Mouse (Mus musculus) retina, embryonic 14.5 days (tissue): ENCODE measurements around the gene Lcmt1.

ENCODE experiments used
- DNase-seq: peaks from one replicate; pipeline ENCODE4 v3.0.0-alpha.2; 2015; ENCODE audit warnings: low spot score

The Lcmt1 gene

DNA sequence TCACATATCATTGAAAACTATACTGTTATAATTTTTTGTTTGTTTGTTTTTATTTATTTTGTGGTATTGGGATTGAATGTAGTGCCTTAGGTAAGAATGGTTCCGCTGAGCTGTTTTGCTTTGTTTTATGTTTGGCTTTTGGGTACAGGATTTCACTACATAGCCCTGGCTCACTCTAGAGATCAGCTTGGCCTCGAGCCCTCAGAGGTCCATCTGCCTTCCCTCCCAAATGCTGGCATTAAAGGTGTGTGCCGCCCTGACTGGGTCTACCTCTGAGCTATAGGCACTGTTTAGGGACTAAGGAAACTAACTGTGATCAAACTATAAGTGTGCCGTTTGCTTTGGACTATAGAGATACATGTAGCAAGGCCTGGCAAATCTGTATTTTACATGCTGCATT lies 29.7 kb downstream of the Lcmt1 start:
- DNase-seq = no peak

DNA sequence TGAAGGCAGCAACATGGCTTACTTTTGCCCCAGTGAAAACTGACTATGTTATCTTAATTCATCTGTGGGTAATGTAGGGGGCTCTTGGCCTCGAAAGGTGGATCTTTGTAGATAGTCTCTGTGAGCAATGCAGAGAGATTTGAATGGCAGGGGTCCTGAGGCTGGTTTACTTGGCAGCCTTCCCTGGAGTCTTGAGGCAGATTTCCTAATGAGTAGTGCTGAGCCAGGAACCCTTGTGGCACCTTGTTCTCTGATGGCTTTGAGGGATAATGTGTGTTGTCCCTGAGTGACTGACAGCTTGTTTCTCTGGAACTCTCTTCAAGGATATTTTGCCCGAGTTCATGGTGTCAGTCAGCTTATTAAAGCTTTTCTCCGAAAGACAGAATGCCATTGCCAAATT lies 31.5 kb downstream of the Lcmt1 start:
- no peak for DNase-seq

GRCm38 (mm10) chr7:123404198-123404597 lies 34.6 kb downstream of the Lcmt1 start:
- DNase-seq = no peak

GRCm38 (mm10) chr7:123405619-123406018 lies 36.0 kb downstream of the Lcmt1 start:
- DNase-seq = no peak

DNA sequence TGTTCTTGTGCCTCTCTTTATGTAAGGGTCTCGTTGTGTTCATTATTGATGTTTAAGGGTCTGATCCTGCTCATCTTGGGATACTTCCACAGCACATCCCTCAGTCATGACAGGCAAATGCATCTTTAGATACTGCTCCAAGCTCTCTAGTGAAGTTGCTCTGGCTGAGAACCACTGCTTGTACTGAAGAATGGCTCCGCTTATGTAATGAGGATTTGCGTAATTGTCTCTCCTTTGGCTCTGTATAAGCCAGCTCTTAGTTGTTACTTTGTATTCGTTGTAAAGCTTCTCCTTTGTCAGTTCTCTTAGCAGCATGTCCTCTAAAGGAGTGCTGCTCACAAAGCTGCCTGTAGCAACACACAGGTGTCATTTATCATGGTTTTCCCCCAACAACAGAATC lies 37.4 kb downstream of the Lcmt1 start:
- DNase-seq = no peak

GRCm38 (mm10) chr7:123410502-123410901 lies 40.9 kb downstream of the Lcmt1 start:
- DNase-seq = no peak

DNA sequence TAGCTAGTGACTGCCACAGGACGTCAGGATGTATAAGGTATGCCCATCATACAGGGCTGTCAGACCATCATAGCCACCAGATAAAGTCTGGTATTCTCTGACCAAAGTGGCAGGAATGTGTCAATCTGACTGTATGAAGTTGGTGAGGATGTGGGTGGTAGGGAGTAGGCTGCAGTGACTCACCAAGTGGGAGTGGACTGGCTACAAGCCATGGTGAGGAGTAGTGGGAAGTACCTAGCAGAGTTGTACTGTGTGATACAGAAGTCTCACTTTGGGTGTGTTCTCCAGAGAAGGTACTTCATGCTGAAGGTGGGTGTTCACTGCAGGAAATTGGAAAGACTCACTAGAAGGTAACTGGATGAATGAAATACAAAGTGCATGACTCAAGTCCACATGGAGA lies 41.5 kb downstream of the Lcmt1 start:
- DNase-seq = no peak

DNA sequence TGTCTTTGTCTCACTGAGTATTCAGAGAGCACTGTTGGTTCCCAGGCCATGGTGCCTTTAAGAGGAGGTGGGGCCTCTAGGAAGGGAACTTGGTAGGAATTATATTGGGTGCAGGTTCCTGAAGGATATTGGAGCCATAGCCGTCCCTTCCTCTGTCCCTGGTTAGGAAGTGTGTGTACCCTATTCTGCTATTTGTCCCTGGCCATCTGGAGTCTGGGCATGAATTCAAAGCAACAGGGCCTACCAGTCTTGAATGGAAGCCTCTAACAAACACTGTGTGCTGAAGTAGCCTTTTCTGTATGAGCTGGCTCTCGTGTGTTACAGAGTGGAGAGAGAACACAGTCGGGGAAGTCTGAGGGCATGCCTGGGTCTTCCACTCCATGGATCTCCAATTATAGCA lies 42.6 kb downstream of the Lcmt1 start:
- no peak for DNase-seq

DNA sequence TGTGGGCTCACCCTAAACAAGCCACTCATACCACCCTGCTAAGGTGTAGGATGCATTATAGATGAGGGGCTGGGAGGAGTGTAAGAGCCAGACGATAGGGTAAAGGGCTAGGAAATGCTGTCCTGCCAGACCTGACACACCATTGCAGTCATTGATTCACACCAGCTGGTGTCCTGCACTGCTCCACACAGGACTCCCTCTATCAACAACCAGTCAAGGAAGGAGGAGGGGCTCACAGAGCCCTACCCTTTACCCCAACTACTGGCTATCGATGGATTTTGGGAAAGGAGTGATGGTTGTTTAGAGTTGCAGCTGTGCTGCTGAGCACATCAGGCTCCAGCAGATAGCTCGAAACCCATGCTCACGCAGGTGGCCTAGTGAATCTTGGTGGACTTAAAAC lies 47.2 kb downstream of the Lcmt1 start:
- no peak for DNase-seq

GRCm38 (mm10) chr7:123417661-123418060 lies 48.1 kb downstream of the Lcmt1 start:
- DNase-seq = no peak

- DNase-seq = no peak
Observed at GRCm38 (mm10) chr7:123419984-123420383, 50.4 kb downstream of the Lcmt1 start.

DNA sequence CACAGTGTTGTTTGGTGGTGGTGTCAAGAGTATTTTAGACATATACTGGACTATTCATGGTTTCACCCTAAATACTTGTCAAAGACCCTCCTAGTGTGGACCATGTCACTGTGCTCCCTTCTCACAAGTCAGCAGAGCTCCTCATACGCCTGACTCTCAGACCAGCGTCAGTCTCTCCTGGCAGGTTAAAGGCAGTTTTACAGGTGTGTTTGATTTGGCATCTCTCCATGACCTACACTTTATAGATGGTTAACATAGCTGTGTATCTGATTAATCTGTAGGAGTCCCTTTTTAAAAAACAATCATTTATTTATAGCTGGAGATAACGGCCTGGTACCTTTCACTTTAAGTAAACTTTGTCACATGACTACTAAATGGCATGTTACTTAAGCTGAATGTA lies 52.4 kb downstream of the Lcmt1 start:
- no peak for DNase-seq

DNA sequence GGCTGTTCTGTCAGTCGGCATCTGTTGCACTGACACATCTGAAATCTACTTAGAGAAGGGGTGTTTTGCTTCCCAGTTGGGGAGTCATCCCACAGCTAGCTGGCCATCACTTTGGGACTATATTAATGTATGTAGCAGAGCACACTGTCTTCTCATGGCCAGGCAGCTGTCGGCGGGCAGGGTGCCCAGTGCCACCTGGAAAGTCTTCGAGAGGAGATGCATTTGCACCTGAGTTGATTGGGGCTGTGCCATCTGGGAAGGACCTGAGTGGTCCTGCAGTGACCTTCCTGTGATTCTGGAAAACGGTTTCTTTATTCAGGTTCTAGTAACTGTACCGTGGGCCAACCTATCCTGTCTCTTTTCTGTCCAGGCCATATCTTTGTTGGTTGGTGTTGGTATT lies 54.7 kb downstream of the Lcmt1 start:
- DNase-seq = no peak

GRCm38 (mm10) chr7:123425134-123425757 lies 55.7 kb downstream of the Lcmt1 start:
- DNase-seq = no peak

DNA sequence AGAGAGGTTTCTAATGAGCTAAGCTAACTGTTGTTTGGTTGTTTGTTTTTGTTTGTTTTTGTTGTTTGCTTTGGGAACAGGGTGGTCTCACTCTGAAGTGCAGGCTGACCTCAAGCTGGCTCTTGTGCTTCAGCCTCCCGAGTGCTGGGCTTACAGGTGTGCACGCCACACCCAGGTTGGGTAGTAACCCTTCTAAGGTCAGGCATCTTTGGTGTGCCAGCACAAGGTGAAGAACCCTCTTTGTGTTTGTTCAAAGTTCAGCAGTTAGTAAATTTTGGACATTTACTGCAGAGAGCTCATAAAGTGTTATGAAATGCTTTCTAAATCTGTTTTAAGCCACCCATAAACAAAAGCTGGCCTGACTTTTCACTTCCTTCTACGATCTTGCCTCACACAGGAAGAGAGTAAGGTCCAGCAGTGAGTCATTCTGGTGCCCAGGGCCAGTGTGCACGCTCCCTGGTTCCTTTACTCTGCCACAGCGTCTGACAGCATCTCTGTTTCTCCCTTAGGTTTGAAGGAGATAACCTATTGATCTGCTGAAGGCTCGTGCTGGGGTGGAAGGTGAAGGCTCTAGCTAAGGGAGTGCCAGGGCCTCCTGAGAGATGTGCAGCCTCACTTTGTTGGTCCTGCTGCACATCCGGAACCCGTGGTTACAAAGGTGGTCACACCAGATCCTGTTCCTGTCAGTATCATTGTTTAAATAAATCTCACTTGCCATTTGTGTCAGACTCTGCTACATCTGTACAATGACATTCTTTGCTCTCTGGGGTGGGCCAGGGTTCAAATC lies 60.2 kb downstream of the Lcmt1 start:
- no peak for DNase-seq

- DNase-seq = no peak
Observed at GRCm38 (mm10) chr7:123430411-123430705, 60.8 kb downstream of the Lcmt1 start.

DNA sequence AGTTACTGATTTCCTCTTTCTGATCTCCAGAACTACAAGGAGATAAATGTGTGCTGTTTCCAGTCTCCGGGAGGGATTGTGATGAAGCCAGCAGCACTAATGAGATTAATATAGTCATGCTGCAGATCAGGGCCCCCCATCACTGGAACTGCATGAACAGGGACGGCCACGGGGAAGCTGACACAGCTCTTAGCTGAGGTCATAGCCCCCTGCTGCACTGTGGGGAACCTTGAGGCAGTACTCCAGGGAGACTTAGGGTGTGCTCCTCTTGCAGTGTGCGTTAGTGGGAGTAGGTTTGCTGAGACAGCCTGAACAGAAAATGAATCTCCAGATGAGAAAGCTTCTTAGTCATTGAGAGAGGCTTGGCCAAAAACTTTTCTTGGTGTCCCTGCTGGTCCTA lies 61.6 kb downstream of the Lcmt1 start:
- DNase-seq = no peak

GRCm38 (mm10) chr7:123442079-123442478 lies 72.5 kb downstream of the Lcmt1 start:
- no peak for DNase-seq

- DNase-seq = no peak
Observed at GRCm38 (mm10) chr7:123448794-123449193, 79.2 kb downstream of the Lcmt1 start.

- no peak for DNase-seq
Observed at GRCm38 (mm10) chr7:123449676-123450075, 80.1 kb downstream of the Lcmt1 start.

- DNase-seq = no peak
Observed at GRCm38 (mm10) chr7:123450515-123450914, 80.9 kb downstream of the Lcmt1 start.

GRCm38 (mm10) chr7:123452551-123452950 lies 83.0 kb downstream of the Lcmt1 start:
- DNase-seq = no peak

- no peak for DNase-seq
Observed at GRCm38 (mm10) chr7:123453066-123453465, 83.5 kb downstream of the Lcmt1 start.

DNA sequence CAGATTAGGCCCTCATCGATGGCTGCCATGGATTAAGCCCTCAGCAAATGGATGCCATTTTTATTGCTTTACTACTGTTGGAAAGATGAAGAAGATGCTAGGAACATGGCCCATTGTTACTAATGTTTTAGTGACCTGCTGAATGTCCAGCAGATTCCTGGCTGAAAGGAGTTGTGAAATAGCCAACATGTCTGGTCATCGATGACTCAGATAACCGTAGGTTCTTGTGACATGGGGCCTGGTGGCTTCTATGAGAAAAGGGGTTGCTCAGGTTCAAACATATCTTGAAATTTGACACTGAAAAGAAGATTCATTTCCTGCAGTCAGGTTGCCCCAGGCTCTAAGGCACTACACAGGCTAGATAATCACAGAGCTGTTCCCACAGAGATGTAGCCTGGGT lies 85.5 kb downstream of the Lcmt1 start:
- no peak for DNase-seq
